Mouse (Mus musculus): ENCODE measurements around the gene Sf3a1. TPM values are rescaled to one million over a fixed set of nuclear protein-coding genes. Genes with fewer than 3 reads are reported as not detected.

The Sf3a1 gene
- polyA plus RNA-seq, 1 experiment from 2014 or later = 83.3 TPM

GRCm38 (mm10) chr11:4210786-4211185, 50.6 kb downstream of the Sf3a1 start:
- no peak overlapping the region for H3K4me3 ChIP-seq
- peaks cover 72% of the 10 kb centered on the region for H3K36me3 ChIP-seq
- ATAC-seq (ENCODE audit: low FRiP score, low read depth) = no peak
- H3K27me3 ChIP-seq = no peaks in the 10 kb centered on the region
- no peaks in the 10 kb centered on the region for H3K9me3 ChIP-seq
- no peak overlapping the region for H3K27ac ChIP-seq (replicated peaks)
- H3K9ac ChIP-seq (replicated peaks) = no peak overlapping the region
- no peaks in the 10 kb centered on the region for H3K4me1 ChIP-seq
- 87% methylated on average over 1 of the region's 1 CpGs for WGBS
- H3K4me2 ChIP-seq (replicated peaks) = no peak overlapping the region

- Histone ChIP-seq H3K9me3 (no peaks in the 10 kb centered on the region), H3K4me1 (peaks cover 4% of the 10 kb centered on the region), H3K27ac (replicated peaks) (no peak overlapping the region), H3K4me3 (no peak overlapping the region), H3K4me2 (replicated peaks) (no peak overlapping the region), H3K36me3 (peaks cover 51% of the 10 kb centered on the region), H3K27me3 (peaks cover 8% of the 10 kb centered on the region), H3K9ac (replicated peaks) (no peak overlapping the region)
- no peak for ATAC-seq (ENCODE audit: low FRiP score, low read depth)
- WGBS = 95% methylated on average over 10 of the region's 10 CpGs
These were observed 53.0 kb downstream of the Sf3a1 start for GRCm38 (mm10) chr11:4213107-4213506.

DNA sequence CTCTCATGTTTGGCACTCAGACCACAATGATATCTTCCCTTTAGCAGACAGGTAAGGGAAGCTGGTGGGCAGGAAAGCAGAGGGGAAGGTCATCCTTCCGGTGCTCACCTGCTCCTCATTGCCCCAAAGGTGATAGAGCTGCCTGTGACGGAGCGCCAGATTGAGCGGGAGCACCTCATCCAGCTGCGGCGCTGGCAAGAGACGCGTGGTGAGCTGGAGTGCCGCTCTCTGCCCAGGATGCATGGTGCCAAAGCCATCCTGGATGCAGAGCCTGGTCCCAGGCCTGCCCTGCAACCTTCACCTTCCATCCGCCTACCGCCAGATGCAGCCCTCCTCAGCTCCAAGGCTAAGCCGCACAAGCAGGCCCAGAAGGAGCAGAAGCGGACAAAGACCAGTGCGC, 54.4 kb downstream of the Sf3a1 start:
- no peak overlapping the region for H3K4me2 ChIP-seq (replicated peaks)
- no peaks in the 10 kb centered on the region for H3K9me3 ChIP-seq
- H3K36me3 ChIP-seq = peaks cover 46% of the 10 kb centered on the region
- H3K27me3 ChIP-seq = peaks cover 23% of the 10 kb centered on the region
- WGBS = 92% methylated on average over 14 of the region's 14 CpGs
- no peak for ATAC-seq (ENCODE audit: low FRiP score, low read depth)
- no peak overlapping the region for H3K9ac ChIP-seq (replicated peaks)
- H3K27ac ChIP-seq (replicated peaks) = no peak overlapping the region
- H3K4me1 ChIP-seq = peaks cover 11% of the 10 kb centered on the region
- H3K4me3 ChIP-seq = no peak overlapping the region

GRCm38 (mm10) chr11:4215061-4215460, 54.9 kb downstream of the Sf3a1 start:
- Histone ChIP-seq H3K4me2 (replicated peaks) (no peak overlapping the region), H3K36me3 (peaks cover 44% of the 10 kb centered on the region), H3K27ac (replicated peaks) (no peak overlapping the region), H3K9ac (replicated peaks) (no peak overlapping the region), H3K4me3 (no peak overlapping the region), H3K9me3 (no peaks in the 10 kb centered on the region), H3K4me1 (peaks cover 11% of the 10 kb centered on the region), H3K27me3 (peaks cover 28% of the 10 kb centered on the region)
- ATAC-seq (ENCODE audit: low FRiP score, low read depth) = no peak
- 91% methylated on average over 10 of the region's 10 CpGs for WGBS

- ATAC-seq (ENCODE audit: low FRiP score, low read depth) = no peak
These were observed 56.3 kb downstream of the Sf3a1 start for GRCm38 (mm10) chr11:4216248-4217000.

GRCm38 (mm10) chr11:4217914-4218629, 57.9 kb downstream of the Sf3a1 start, which contains the start of gene Castor1:
TSS of gene Castor1 (plus strand) at chr11:4218225.
- no peak within 1 kb of the TSS for H3K27ac ChIP-seq (replicated peaks)
- peak; percentile 88 for ATAC-seq (ENCODE audit: low FRiP score, low read depth)
- peak within 1 kb of the TSS; percentile 47 for H3K4me3 ChIP-seq

More at GRCm38 (mm10) chr11:4216248-4217000, 56.3 kb downstream of the Sf3a1 start:
- H3K4me2 ChIP-seq (replicated peaks) = no peak overlapping the region
- H3K27ac ChIP-seq (replicated peaks) = no peak overlapping the region
- H3K36me3 ChIP-seq = peaks cover 36% of the 10 kb centered on the region
- H3K27me3 ChIP-seq = peaks cover 31% of the 10 kb centered on the region
- H3K4me1 ChIP-seq = peaks cover 11% of the 10 kb centered on the region
- no peaks in the 10 kb centered on the region for H3K9me3 ChIP-seq
- no peak overlapping the region for H3K9ac ChIP-seq (replicated peaks)
- WGBS = 84% methylated on average over 9 of the region's 9 CpGs
- no peak overlapping the region for H3K4me3 ChIP-seq

DNA sequence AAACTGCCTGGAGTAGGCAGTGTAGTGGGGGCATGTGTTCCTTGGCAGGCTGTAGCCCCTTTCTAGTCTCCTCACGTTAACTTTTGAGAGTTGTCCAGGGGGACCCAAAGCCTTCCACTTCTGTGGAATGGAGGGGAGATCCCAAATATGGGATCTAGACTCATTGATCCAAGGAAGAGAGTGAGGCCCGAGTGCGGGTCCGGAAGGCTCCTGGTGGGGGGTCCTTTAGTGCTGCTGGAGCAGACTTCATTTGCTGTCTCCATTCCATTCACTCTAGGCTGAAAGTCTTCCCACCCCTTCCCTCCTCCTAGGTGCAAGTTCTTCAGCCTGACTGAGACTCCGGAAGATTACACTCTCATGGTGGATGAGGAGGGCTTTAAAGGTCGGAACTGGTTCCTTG, 58.5 kb downstream of the Sf3a1 start:
- peaks cover 12% of the 10 kb centered on the region for H3K4me1 ChIP-seq
- H3K9ac ChIP-seq (replicated peaks) = peak overlapping the region; percentile 49
- H3K27me3 ChIP-seq = peaks cover 31% of the 10 kb centered on the region
- H3K27ac ChIP-seq (replicated peaks) = no peak overlapping the region
- ATAC-seq (ENCODE audit: low FRiP score, low read depth) = no peak
- peak overlapping the region; percentile 81 for H3K4me2 ChIP-seq (replicated peaks)
- 2% methylated on average over 6 of the region's 6 CpGs for WGBS
- peak overlapping the region; percentile 47 for H3K4me3 ChIP-seq
- H3K36me3 ChIP-seq = peaks cover 15% of the 10 kb centered on the region
- H3K9me3 ChIP-seq = no peaks in the 10 kb centered on the region

More at GRCm38 (mm10) chr11:4217914-4218629, 57.9 kb downstream of the Sf3a1 start, which contains the start of gene Castor1:
- peak within 1 kb of the TSS; percentile 81 for H3K4me2 ChIP-seq (replicated peaks)
- H3K27me3 ChIP-seq = peaks cover 31% of the 10 kb centered on the region
- H3K4me1 ChIP-seq = peaks cover 11% of the 10 kb centered on the region
- peak within 1 kb of the TSS; percentile 49 for H3K9ac ChIP-seq (replicated peaks)
- WGBS = 2% methylated on average over 49 of the region's 56 CpGs
- H3K36me3 ChIP-seq = peaks cover 21% of the 10 kb centered on the region
- H3K9me3 ChIP-seq = no peaks in the 10 kb centered on the region

DNA sequence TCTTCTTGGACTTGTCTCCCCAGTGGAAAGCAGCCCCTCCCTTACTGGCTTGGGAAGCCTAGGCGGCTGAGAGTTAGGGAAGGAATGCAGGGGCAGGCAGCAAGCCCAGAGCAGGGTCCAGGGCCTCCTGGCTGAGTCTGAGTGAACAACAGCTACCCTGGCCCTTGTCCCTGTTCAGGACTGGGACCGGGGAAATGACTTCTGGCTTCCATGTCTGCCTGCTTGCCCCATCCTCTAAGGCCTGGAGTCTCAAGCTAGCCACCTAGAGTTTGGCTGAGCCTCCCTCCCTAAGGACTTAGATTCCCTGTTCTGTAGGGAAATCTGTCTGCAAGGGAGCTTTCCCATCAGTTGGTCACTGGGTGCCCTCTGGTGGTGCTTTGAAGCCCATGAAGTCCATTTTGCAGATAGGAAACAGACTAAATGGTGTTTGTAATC, 59.2 kb downstream of the Sf3a1 start:
- no peak overlapping the region for H3K4me3 ChIP-seq
- peaks cover 33% of the 10 kb centered on the region for H3K27me3 ChIP-seq
- no peaks in the 10 kb centered on the region for H3K9me3 ChIP-seq
- H3K27ac ChIP-seq (replicated peaks) = no peak overlapping the region
- H3K36me3 ChIP-seq = peaks cover 8% of the 10 kb centered on the region
- WGBS = 16% methylated on average over 2 of the region's 2 CpGs
- no peak overlapping the region for H3K4me2 ChIP-seq (replicated peaks)
- peaks cover 14% of the 10 kb centered on the region for H3K4me1 ChIP-seq
- H3K9ac ChIP-seq (replicated peaks) = no peak overlapping the region
- ATAC-seq (ENCODE audit: low FRiP score, low read depth) = no peak

DNA sequence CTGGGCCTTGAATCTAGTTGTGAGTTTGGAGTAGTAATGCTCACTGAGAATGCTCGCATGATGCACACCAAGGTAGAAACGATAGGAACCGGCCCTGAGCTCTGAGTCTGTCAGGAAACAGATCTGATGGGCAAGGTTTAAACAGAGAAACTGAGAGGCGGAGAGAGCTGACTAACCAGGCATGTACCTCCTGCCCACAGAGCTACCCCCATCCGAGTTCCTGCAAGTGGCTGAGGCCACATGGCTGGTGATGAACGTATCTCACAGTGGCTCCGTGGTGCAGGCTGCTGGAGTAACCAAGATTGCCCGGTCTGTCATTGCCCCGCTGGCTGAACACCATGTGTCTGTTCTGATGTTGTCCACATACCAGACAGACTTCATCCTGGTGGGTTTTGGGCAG, 59.8 kb downstream of the Sf3a1 start:
- H3K4me2 ChIP-seq (replicated peaks) = no peak overlapping the region
- H3K27me3 ChIP-seq = peaks cover 34% of the 10 kb centered on the region
- H3K4me1 ChIP-seq = peaks cover 14% of the 10 kb centered on the region
- H3K36me3 ChIP-seq = peaks cover 3% of the 10 kb centered on the region; the same call in 1 of the 2 replicates
- no peak overlapping the region for H3K4me3 ChIP-seq
- WGBS = 66% methylated on average over 9 of the region's 9 CpGs
- H3K27ac ChIP-seq (replicated peaks) = no peak overlapping the region
- H3K9me3 ChIP-seq = no peaks in the 10 kb centered on the region
- H3K9ac ChIP-seq (replicated peaks) = no peak overlapping the region
- ATAC-seq (ENCODE audit: low FRiP score, low read depth) = no peak

DNA sequence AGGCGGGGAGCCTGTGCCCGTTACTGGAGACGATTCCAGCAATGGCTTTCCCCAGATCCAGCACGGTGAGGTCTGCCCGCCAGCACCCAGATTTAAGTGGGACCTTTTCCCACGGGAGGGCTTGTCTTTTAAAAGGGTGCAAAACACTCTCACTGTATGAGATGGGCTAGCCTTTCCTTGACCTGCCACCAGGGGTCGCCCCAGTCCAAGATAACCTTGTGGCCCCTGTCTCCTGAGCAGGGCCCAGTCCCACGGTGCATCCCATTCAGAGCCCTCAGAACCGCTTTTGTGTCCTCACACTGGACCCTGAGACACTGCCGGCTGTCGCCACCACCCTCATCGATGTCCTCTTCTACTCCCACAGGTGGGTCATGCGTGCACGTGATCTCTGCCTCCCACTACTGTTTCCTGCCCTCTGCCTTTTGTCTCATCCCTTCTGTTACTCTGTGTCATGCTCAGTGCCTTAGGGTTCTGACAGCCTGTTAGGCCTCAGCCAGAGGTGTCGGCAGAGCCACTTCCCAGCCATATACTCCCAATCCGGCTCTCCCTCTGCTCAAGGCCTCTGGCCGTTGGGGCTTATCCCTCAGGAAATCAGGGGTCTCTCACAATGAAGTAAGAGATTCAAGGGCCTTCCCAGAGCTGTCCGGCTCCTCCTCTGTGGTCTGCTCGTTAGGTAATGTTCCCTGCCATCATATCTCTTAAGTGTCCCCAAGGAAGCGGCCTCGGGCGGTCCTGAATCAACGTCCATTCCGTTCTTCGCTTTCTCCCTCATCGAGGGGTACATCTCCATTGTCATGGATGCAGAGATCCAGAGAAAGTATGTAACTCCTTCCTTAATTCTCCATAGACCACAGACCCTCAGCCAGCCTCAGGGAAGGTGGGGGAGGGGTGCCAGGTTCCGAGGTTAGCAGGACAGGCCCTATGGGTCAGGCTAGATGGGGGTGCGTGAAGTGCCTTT, 60.6 kb downstream of the Sf3a1 start:
- Histone ChIP-seq H3K9me3 (no peaks in the 10 kb centered on the region), H3K36me3 (no peaks in the 10 kb centered on the region), H3K4me3 (no peak overlapping the region), H3K27me3 (peaks cover 34% of the 10 kb centered on the region), H3K4me2 (replicated peaks) (no peak overlapping the region), H3K4me1 (peaks cover 14% of the 10 kb centered on the region), H3K9ac (replicated peaks) (no peak overlapping the region), H3K27ac (replicated peaks) (no peak overlapping the region)
- peak; percentile 28; the same call in 1 of the 2 replicates for ATAC-seq (ENCODE audit: low FRiP score, low read depth)
- WGBS = 44% methylated on average over 28 of the region's 28 CpGs

DNA sequence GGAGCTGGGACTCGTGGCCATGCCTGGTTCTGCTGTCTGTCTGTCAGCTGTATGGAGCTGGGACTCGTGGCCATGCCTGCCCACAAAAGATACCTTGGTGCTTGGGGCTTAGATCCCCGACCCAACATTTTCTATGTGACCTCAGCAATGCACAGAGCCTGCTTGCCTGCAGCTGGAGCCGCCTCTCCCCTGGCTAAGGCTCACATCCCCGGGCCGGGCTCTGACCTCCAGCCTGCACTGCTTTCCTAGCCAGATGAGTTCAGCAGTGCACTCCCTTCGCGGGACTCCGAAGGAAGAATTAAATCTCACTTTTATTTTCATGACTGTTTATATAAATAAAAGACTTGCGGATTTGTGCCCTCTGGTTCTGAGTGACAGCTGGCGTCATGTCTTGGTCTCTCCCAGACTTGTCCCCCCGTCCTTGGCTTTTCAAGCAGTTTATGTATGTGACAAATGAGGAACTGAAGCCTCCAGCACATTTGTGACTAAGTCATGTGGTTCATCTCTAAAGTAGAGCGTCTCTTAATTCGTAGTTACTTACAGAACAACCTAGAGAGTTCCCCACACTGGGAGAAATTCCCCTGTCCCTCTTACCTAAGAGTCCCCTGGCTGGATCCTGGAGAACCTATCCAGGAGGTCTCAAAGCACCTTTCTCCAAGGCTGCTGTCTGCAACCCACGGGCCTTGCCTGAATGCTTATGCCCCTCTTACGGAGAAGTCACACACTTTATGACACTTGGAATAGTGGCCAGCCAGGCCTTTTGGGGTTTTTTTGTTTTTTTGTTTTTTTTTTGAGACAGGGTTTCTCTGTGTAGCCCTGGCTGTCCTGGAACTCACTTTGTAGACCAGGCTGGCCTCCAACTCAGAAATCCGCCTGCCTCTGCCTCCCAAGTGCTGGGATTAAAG, 62.1 kb downstream of the Sf3a1 start:
- no peak overlapping the region for H3K4me2 ChIP-seq (replicated peaks)
- peaks cover 14% of the 10 kb centered on the region for H3K4me1 ChIP-seq
- H3K9me3 ChIP-seq = no peaks in the 10 kb centered on the region
- no peaks in the 10 kb centered on the region for H3K36me3 ChIP-seq
- H3K27me3 ChIP-seq = peaks cover 33% of the 10 kb centered on the region
- 81% methylated on average over 17 of the region's 17 CpGs for WGBS
- H3K27ac ChIP-seq (replicated peaks) = no peak overlapping the region
- no peak overlapping the region for H3K4me3 ChIP-seq
- no peak overlapping the region for H3K9ac ChIP-seq (replicated peaks)
- ATAC-seq (ENCODE audit: low FRiP score, low read depth) = no peak
